Mouse (Mus musculus) midbrain, embryonic 11.5 days (tissue): ENCODE data around the gene Zfp59. TPM values are rescaled to one million over a fixed set of nuclear protein-coding genes. Genes with fewer than 3 reads are reported as not detected.
"Not testable (repeated sequence)": the region's sequence is repeated elsewhere in the genome, so short reads cannot be mapped to it uniquely, and the experiment has no call there.

Experiments used
- ATAC-seq: fragments of 200-750 bp; cut with Nextera tagmentation; 2 replicates; pipeline ENCODE4 v1.8.0; 2017; ENCODE audit warnings: moderate TSS enrichment, moderate library complexity; ENCODE audit not compliant: low FRiP score
- DNase-seq: peaks from one replicate; pipeline ENCODE4 v3.0.0; 2015; ENCODE audit warnings: low spot score; ENCODE audit errors: missing footprints
- H3K27ac ChIP-seq: fragments of 300-500 bp; sonication (generic); 2 replicates; pipeline ENCODE4 v1.5.1; 2014; ENCODE audit warnings: low read depth, low read length
- H3K27me3 ChIP-seq: fragments of 300-500 bp; sonication (generic); 2 replicates; pipeline ENCODE4 v1.6.1; 2014; ENCODE audit warnings: mild to moderate bottlenecking, low read length, moderate library complexity, mixed read lengths; ENCODE audit not compliant: control insufficient read depth, insufficient read depth
- H3K36me3 ChIP-seq: fragments of 300-500 bp; sonication (generic); 2 replicates; pipeline ENCODE4 v1.6.1; 2014; ENCODE audit warnings: mild to moderate bottlenecking, low read length, moderate library complexity, mixed read lengths; ENCODE audit not compliant: control insufficient read depth, insufficient read depth
- H3K4me1 ChIP-seq: fragments of 300-500 bp; sonication (generic); 2 replicates; pipeline ENCODE4 v1.6.1; 2014; ENCODE audit warnings: low read length; ENCODE audit not compliant: control insufficient read depth, insufficient read depth
- H3K4me2 ChIP-seq: fragments of 300-500 bp; sonication (generic); 2 replicates; pipeline ENCODE4 v1.6.1; 2014; ENCODE audit warnings: mild to moderate bottlenecking, moderate library complexity
- H3K4me3 ChIP-seq: fragments of 300-500 bp; sonication (generic); 2 replicates; pipeline ENCODE4 v1.5.1; 2014; ENCODE audit warnings: low read depth, low read length
- H3K9ac ChIP-seq: fragments of 300-500 bp; sonication (generic); 2 replicates; pipeline ENCODE4 v1.6.1; 2014; ENCODE audit warnings: low read length
- H3K9me3 ChIP-seq: fragments of 300-500 bp; sonication (generic); 2 replicates; pipeline ENCODE4 v1.6.1; 2016; ENCODE audit warnings: low read length; ENCODE audit not compliant: control insufficient read depth
- WGBS: fragments of 180-500 bp; shearing (Covaris S2); extraction: QIAGEN DNeasy Blood & Tissue Kit; methylation state at CpG from one replicate; pipeline ENCODE4 v1.1.7; 2014; 5-methylcytosine and 5-hydroxymethylcytosine counted together
- polyA plus RNA-seq: library from polyadenylated mRNA; unstranded; fragments of >200 nt; fragmentation: Nextera tagmentation; extraction: Ambion mirVana; gene quantifications from 2 replicates; pipeline ENCODE4 v1.2.1, GENCODE M21; 2014

Zfp59 gene
- polyA plus RNA-seq, 1 experiment from 2014 or later = 13.1 TPM

DNA sequence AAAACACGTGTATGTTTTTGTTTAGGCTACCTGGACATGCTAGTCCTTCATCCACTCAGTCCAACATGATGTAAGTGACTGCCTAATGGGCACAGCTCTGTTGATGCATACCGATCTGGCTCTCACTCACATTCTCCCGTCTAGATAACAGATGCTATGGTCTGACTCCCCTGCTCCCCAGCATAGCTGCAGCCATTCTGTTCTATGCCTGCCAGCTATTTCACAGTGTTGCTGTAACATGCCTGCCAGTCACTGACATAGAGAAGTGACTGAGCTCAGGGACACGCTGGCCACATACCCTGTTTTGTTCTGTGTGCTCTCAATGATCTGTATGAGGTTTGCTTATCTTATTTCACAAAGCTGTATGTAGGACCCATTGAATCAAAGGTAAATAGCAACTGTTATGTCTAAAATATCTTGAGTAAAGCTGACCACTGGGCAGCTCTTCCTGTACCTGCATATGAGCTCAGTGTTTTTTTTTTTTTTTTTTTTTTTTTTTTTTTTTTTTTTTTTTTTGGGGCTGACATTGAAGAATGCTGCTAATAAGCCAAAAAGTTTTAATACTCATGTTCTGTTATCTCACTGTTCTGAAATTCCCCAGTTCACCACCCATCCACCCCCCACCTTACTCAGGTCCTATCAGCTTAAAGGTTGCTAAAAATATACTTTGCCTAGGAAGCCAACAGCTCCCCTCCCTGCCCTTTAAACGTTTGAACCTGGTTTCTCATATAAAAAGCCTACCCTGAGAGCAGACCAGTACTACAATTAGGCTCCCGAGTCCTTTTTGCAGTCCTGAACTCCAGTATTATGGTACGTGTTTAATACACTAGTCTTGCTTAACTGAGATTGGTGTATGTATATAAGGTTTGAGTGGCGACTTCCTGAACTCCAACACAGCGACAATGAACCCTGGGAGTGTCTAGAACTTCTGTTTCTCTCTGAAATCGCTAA lies 21.2 kb downstream of the Zfp59 start:
- WGBS = 32% methylated on average over 10 of the region's 10 CpGs
- H3K27me3 ChIP-seq = no peaks in the 10 kb centered on the region
- peak overlapping the region; percentile 63 for H3K4me3 ChIP-seq
- DNase-seq = no peak
- H3K36me3 ChIP-seq = 0 out of 2 replicates have a peak, but pooled peaks cover 2% of the 10 kb centered on the region
- ATAC-seq = peak; percentile 2; the same call in 1 of the 2 replicates
- no peaks in the 10 kb centered on the region for H3K9me3 ChIP-seq
- H3K4me1 ChIP-seq = 0 out of 2 replicates have a peak, but pooled peaks cover 2% of the 10 kb centered on the region
- peak overlapping the region; percentile 77 for H3K9ac ChIP-seq
- H3K4me2 ChIP-seq = peak overlapping the region; percentile 74
- no peak overlapping the region for H3K27ac ChIP-seq

DNA sequence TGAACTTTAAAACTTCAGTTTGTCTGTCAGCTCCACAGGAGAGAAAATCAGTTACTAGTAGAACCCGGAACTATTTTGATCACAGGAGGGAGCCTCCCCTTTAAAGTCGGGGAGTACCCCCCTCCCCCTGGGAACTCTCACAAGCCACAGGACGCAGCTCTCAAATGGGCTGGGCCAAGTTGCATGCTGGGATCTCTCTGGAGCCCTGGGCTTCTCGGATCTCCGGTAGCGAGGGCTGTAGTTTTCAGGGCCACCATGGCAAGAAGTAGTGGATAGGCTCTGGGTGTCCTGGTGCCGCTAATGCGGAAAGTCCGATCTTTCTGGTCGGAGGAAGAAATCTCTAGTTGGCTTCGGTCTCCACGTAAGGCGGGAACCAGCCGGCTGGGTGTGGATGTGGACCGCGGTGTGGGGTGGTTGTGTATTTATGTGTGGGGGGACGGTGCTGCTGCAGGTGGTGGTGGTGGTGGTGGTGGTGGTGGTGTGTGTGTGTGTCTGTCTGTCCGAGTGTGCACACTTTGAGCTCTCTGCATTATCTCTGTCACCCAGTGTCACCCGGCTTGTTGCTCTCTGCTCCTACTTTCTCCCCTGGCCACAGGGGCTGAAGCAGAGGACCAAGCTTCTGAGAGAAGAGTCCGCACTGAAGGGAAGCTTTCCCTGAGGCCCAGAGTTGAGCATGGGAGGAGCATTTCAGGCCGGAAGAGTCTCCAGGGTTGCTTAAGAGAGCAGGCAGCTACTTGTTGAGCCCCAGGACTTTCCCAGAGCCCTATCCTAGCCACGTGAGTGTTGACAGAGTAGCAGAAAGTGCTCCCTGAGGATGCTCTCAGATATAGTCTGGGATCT lies 22.2 kb downstream of the Zfp59 start:
- Histone ChIP-seq H3K36me3 (0 out of 2 replicates have a peak, but pooled peaks cover 2% of the 10 kb centered on the region), H3K9ac (peak overlapping the region; percentile 77), H3K4me2 (peak overlapping the region; percentile 74), H3K4me3 (peak overlapping the region; percentile 63), H3K27ac (no peak overlapping the region; the same call in 1 of the 2 replicates), H3K9me3 (no peaks in the 10 kb centered on the region), H3K4me1 (0 out of 2 replicates have a peak, but pooled peaks cover 2% of the 10 kb centered on the region), H3K27me3 (no peaks in the 10 kb centered on the region)
- under 1% methylated on average over 22 of the region's 22 CpGs for WGBS
- ATAC-seq (peak; percentile 85), DNase-seq (peak; percentile 96)

GRCm38 (mm10) chr7:27862578-27862977 lies 24.2 kb downstream of the Zfp59 start:
- DNase-seq, ATAC-seq, H3K4me1 ChIP-seq, H3K9me3 ChIP-seq, H3K9ac ChIP-seq, H3K27ac ChIP-seq, H3K4me3 ChIP-seq, H3K4me2 ChIP-seq, H3K27me3 ChIP-seq, H3K36me3 ChIP-seq: not testable (repeated sequence)
- WGBS = 85% methylated on average over 5 of the region's 5 CpGs

DNA sequence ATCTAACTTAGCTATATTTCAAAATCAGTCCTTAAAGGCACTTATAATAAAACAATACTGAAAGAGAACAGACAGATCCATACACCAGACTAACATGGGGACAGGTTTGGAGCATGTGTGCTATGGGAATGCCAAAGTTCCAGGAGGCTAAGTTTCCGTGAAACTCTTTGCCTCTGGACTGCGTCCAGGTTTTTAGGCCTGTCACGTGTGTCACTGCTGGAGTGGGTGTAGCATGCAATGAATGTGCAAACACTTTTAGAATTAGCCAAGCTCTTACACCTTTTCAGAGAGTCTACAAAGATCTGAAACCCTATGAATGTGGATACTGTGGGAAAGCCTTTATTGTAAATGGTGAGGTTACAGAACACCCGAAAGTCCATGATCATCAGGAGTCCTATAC lies 43.3 kb downstream of the Zfp59 start:
- no peaks in the 10 kb centered on the region for H3K27me3 ChIP-seq
- 94% methylated on average over 4 of the region's 4 CpGs for WGBS
- ATAC-seq = no peak

GRCm38 (mm10) chr7:27900601-27901000 lies 62.2 kb downstream of the Zfp59 start:
- H3K4me2 ChIP-seq = no peak overlapping the region
- no peaks in the 10 kb centered on the region for H3K36me3 ChIP-seq
- ATAC-seq (no peak), DNase-seq (no peak)
- H3K9ac ChIP-seq = no peak overlapping the region
- H3K27me3 ChIP-seq = no peaks in the 10 kb centered on the region
- H3K9me3 ChIP-seq = 0 out of 2 replicates have a peak, but pooled peaks cover 2% of the 10 kb centered on the region
- no peak overlapping the region for H3K27ac ChIP-seq
- no peak overlapping the region for H3K4me3 ChIP-seq
- no peaks in the 10 kb centered on the region for H3K4me1 ChIP-seq
- 90% methylated on average over 4 of the region's 4 CpGs for WGBS

More for the DNA sequence above, 43.3 kb downstream of the Zfp59 start:
- no peak overlapping the region for H3K4me2 ChIP-seq
- no peak overlapping the region for H3K9ac ChIP-seq
- no peaks in the 10 kb centered on the region for H3K4me1 ChIP-seq
- DNase-seq = no peak
- H3K36me3 ChIP-seq = peaks cover 6% of the 10 kb centered on the region; the same call in 1 of the 2 replicates
- no peak overlapping the region for H3K27ac ChIP-seq
- H3K4me3 ChIP-seq = no peak overlapping the region
- peaks cover 3% of the 10 kb centered on the region; the same call in 1 of the 2 replicates for H3K9me3 ChIP-seq

GRCm38 (mm10) chr7:27905061-27905848 lies 66.8 kb downstream of the Zfp59 start:
- H3K9me3 ChIP-seq = 0 out of 2 replicates have a peak, but pooled peaks cover 2% of the 10 kb centered on the region
- no peaks in the 10 kb centered on the region for H3K27me3 ChIP-seq
- 76% methylated on average over 11 of the region's 11 CpGs for WGBS
- H3K4me3 ChIP-seq = no peak overlapping the region
- H3K9ac ChIP-seq = no peak overlapping the region
- DNase-seq = no peak
- no peak overlapping the region for H3K27ac ChIP-seq
- no peaks in the 10 kb centered on the region for H3K36me3 ChIP-seq
- H3K4me2 ChIP-seq = no peak overlapping the region
- H3K4me1 ChIP-seq = no peaks in the 10 kb centered on the region
- ATAC-seq = no peak

Other genes with a start within 250 kb of the Zfp59 start
- gene Akt2, start 247.1 kb upstream of the Zfp59 start, polyA plus RNA-seq = 62.6 and 69.0 TPM in 2 replicates
- 9.3 and 10.2 TPM in 2 replicates for gene Ttc9b, start 184.7 kb upstream of the Zfp59 start, polyA plus RNA-seq
- 5.1 and 8.8 TPM in 2 replicates for gene Map3k10, start 164.0 kb upstream of the Zfp59 start, polyA plus RNA-seq
- gene Zfp607b, start 149.3 kb upstream of the Zfp59 start, polyA plus RNA-seq = 8.6 and 9.3 TPM in 2 replicates
- gene Zfp60, start 107.2 kb upstream of the Zfp59 start, polyA plus RNA-seq = 83.0 and 89.2 TPM in 2 replicates
- 2.4 and 2.8 TPM in 2 replicates for gene Zfp626, start 31.4 kb upstream of the Zfp59 start, polyA plus RNA-seq
- 3.0 and 3.9 TPM in 2 replicates for gene Zfp607a, start 18.9 kb downstream of the Zfp59 start, polyA plus RNA-seq
- gene Zfp974, start 90.9 kb downstream of the Zfp59 start, polyA plus RNA-seq = 11.7 and 12.6 TPM in 2 replicates
- gene Zfp780b, start 140.6 kb downstream of the Zfp59 start, polyA plus RNA-seq = 21.1 and 22.2 TPM in 2 replicates
- 8.5 and 10.1 TPM in 2 replicates for gene Zfp850, start 175.5 kb downstream of the Zfp59 start, polyA plus RNA-seq
- 422 and 423 TPM in 2 replicates for gene Psmc4, start 211.5 kb downstream of the Zfp59 start, polyA plus RNA-seq
- gene Fcgbp, start 232.6 kb downstream of the Zfp59 start, polyA plus RNA-seq = not detected in 2 replicates